Mouse (Mus musculus) intestine, embryonic 16.5 days (tissue): Measurements from ENCODE around the gene Gm9507. TPM values are rescaled to one million over a fixed set of nuclear protein-coding genes. Genes with fewer than 3 reads are reported as not detected.
A peak's percentile ranks its signal among the peaks of the same experiment; 100 is the strongest.
"Not testable (repeated sequence)": the region's sequence is repeated elsewhere in the genome, so short reads cannot be mapped to it uniquely, and the experiment has no call there.

Experiments used
- ATAC-seq: fragments of 200-750 bp; cut with Nextera tagmentation; 2 replicates; pipeline ENCODE4 v1.8.0; 2017; ENCODE audit warnings: moderate TSS enrichment, moderate library complexity
- H3K27ac ChIP-seq: fragments of 300-500 bp; sonication (generic); 2 replicates; pipeline ENCODE4 v1.5.1; 2014; ENCODE audit warnings: mild to moderate bottlenecking, low read length
- H3K27me3 ChIP-seq: fragments of 300-500 bp; sonication (generic); replicated peaks from 2 replicates; pipeline ENCODE4 v1.6.1; 2014; ENCODE audit warnings: low read length, control low read depth, mixed read lengths; ENCODE audit not compliant: control insufficient read depth, insufficient read depth
- H3K36me3 ChIP-seq: fragments of 300-500 bp; sonication (generic); 2 replicates; pipeline ENCODE4 v1.6.1; 2014; ENCODE audit warnings: low read length, control low read depth; ENCODE audit not compliant: control insufficient read depth, insufficient read depth
- H3K4me1 ChIP-seq: fragments of 300-500 bp; sonication (generic); 2 replicates; pipeline ENCODE4 v1.6.1; 2014; ENCODE audit warnings: low read length, control low read depth, mixed read lengths; ENCODE audit not compliant: control insufficient read depth, insufficient read depth
- H3K4me2 ChIP-seq: fragments of 300-500 bp; sonication (generic); 2 replicates; pipeline ENCODE4 v1.6.1; 2014; ENCODE audit warnings: low read depth, low read length, control low read depth
- H3K4me3 ChIP-seq: fragments of 300-500 bp; sonication (generic); 2 replicates; pipeline ENCODE4 v1.5.1; 2014; ENCODE audit warnings: mild to moderate bottlenecking, low read length
- H3K9ac ChIP-seq: fragments of 300-500 bp; sonication (generic); 2 replicates; pipeline ENCODE4 v1.6.1; 2014; ENCODE audit warnings: low read depth, low read length
- H3K9me3 ChIP-seq: fragments of 300-500 bp; sonication (generic); 2 replicates; pipeline ENCODE4 v1.6.1; 2016; ENCODE audit warnings: low read length, control low read depth; ENCODE audit not compliant: control insufficient read depth
- WGBS: fragments of 180-500 bp; shearing (Covaris S2); extraction: QIAGEN DNeasy Blood & Tissue Kit; methylation state at CpG from one replicate; pipeline ENCODE4 v1.1.7; 2014; 5-methylcytosine and 5-hydroxymethylcytosine counted together
- polyA plus RNA-seq: library from polyadenylated mRNA; unstranded; fragments of >200 nt; fragmentation: Nextera tagmentation; extraction: Ambion mirVana; gene quantifications from 2 replicates; pipeline ENCODE4 v1.2.1, GENCODE M21; 2015

The Gm9507 gene
- polyA plus RNA-seq, 1 experiment from 2014 or later, result not detected

DNA sequence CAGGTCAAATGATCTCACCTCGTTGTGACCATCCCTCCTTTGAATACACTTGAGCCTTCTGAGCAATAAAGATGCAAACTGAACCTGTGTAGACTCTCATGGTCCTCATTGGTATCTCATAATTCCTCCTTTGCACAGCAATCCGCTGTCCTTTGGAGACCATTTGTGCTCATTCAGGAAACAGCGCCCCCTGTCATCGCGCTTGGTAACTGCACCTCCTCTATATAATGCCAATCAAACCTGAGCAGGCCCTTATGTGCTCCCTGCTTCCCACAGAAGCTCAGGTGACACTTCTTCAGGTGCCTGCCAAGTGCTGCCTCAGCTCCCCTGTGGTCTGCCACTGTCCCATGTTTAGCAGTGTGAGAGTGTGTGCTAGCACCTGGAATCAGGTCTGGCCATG, 3.9 kb upstream of the Gm9507 start:
- no peak overlapping the region for H3K27ac ChIP-seq
- H3K9ac ChIP-seq, result no peak overlapping the region
- 36% methylated on average over 5 of the region's 5 CpGs for WGBS
- no peak overlapping the region for H3K4me2 ChIP-seq
- H3K9me3 ChIP-seq, result no peaks in the 10 kb centered on the region
- no peak for ATAC-seq
- H3K36me3 ChIP-seq, result no peaks in the 10 kb centered on the region
- no peak overlapping the region for H3K4me3 ChIP-seq
- 0 out of 2 replicates have a peak, but pooled peaks cover 3% of the 10 kb centered on the region for H3K27me3 ChIP-seq
- H3K4me1 ChIP-seq, result no peaks in the 10 kb centered on the region

DNA sequence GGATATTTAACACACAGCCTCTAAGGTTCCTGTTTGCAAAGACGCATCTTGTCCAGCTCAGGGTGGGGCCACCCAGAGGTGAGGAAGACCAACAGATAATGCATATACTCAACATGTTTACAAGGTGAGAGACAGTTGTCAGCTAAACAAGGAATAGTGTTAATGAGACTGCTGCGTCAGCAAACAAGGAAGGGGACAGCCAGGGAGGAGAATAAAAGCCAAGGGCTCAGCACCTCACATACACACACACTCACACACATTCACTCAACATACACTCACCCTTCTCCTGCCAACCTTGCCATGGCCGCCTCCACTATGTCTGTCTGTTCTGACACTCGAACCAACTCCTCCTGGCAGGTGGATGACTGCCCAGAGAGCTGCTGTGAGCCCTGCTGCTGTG, 2.7 kb upstream of the Gm9507 start, which contains the start of gene Gm2696:
Gene Gm2696 (plus strand): TSS at position 301 of the 400 bp plus-strand sequence.
- H3K4me2 ChIP-seq, result no peak within 1 kb of the TSS
- no peak within 1 kb of the TSS for H3K27ac ChIP-seq
- H3K27me3 ChIP-seq, result 0 out of 2 replicates have a peak, but pooled peaks cover 3% of the 10 kb centered on the region
- H3K9me3 ChIP-seq, result no peaks in the 10 kb centered on the region
- ATAC-seq, result no peak
- H3K9ac ChIP-seq, result no peak within 1 kb of the TSS
- H3K36me3 ChIP-seq, result no peaks in the 10 kb centered on the region
- 45% methylated on average over 4 of the region's 4 CpGs for WGBS
- no peaks in the 10 kb centered on the region for H3K4me1 ChIP-seq
- H3K4me3 ChIP-seq, result no peak within 1 kb of the TSS

DNA sequence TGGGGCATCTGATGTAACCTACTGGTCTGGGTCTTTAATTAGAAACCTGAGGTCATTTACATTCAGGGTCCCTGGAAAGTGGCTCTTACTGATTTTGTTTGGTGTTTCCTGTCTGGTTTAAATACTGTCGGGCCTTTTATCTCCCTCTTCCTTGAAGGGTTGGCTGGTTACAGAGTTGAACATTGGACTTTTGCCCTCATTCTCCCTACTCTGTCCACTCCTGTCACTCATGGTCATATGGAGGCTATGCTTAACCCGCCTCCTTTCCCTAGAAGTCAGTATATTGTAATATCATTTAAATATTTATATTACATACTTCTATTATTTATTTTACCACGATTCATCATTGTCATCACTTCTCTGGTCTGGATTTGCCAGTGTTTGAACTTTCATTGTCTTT, 7.5 kb downstream of the Gm9507 start:
- WGBS, result 48% methylated on average over 3 of the region's 3 CpGs
- no peak overlapping the region for H3K4me3 ChIP-seq
- ATAC-seq, result no peak
- no peak overlapping the region for H3K9ac ChIP-seq
- H3K9me3 ChIP-seq, result no peaks in the 10 kb centered on the region
- H3K36me3 ChIP-seq, result no peaks in the 10 kb centered on the region
- no peaks in the 10 kb centered on the region for H3K27me3 ChIP-seq
- no peaks in the 10 kb centered on the region for H3K4me1 ChIP-seq
- H3K4me2 ChIP-seq, result no peak overlapping the region
- H3K27ac ChIP-seq, result no peak overlapping the region

DNA sequence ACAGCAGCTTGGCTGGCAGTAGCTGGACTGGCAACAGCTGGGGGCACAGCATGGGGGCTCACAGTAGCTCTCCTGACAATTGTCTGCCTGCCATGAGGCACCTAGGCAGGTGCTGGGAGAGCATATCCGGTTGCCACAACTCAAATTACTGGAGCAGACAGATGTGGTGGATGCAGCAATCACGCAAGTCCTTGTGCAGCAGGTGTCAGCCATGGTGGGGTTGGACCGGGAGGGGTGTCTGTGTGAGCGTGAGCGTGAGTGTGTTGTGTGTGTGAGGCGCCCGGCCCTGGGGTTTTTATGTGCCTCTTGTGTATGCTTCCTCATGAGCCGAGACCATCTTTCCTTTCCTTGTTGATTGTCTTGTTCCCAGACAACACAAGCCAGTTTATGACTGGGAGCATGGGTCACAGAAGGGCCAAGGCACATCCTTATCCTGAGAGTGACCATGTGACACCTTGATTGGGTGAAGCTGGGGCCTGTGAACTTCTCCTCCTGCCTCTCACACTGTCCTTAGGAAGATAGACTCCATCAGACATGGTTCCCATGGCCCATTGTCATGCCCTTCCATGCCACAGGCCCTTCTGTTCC, 12.6 kb downstream of the Gm9507 start, which contains the start of gene Gm19668:
Gene Gm19668 (minus strand): TSS at position 213 of the 588 bp plus-strand sequence.
- no peak within 1 kb of the TSS for H3K4me2 ChIP-seq
- peak; percentile 42; the same call in 1 of the 2 replicates for ATAC-seq
- WGBS, result 41% methylated on average over 8 of the region's 8 CpGs
- H3K36me3 ChIP-seq, result no peaks in the 10 kb centered on the region
- H3K9me3 ChIP-seq, result no peaks in the 10 kb centered on the region
- H3K4me3 ChIP-seq, result no peak within 1 kb of the TSS
- no peak within 1 kb of the TSS for H3K9ac ChIP-seq
- H3K27me3 ChIP-seq, result no peaks in the 10 kb centered on the region
- H3K4me1 ChIP-seq, result no peaks in the 10 kb centered on the region
- H3K27ac ChIP-seq, result no peak within 1 kb of the TSS

DNA sequence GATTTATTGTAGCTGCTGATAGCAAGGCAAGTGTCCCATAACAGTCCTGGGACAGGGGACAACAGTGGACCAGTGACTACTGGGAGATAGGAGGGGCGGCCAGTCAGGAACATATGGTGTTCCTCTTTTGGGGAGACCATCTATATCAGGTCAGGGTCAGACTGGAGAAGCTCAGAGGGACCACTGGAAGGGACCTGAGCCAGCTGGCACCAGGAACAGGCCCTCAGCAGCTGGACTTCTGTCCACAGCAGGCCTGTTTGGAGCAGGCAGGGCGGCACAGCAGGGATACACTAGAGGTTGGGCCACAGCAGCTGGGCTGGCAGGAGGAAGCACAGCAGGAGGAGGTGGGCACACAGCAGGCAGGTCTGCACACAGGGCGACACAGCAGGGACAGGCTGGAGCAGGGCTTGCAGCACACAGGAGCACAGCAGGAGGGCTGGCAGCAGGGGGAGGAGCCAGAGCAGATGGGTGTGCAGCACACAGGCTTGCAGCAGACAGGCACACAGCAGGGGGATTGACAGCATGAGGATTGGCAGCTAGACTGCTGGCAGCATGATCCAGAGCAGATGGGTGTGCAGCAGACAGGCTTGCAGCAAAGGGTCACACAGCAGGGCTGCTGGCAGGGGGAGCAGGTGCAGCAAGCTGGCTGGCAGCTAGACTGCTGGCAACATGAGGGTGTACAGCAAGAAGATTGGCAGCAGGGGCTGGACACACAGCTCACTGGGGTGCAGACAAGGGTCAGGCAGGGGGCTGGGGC, 13.3 kb downstream of the Gm9507 start:
- not testable (repeated sequence) for ATAC-seq, H3K4me2 ChIP-seq, H3K36me3 ChIP-seq, H3K4me3 ChIP-seq, H3K9ac ChIP-seq, H3K9me3 ChIP-seq, H3K27me3 ChIP-seq, H3K27ac ChIP-seq, H3K4me1 ChIP-seq
- 36% methylated on average over 3 of the region's 3 CpGs for WGBS

DNA sequence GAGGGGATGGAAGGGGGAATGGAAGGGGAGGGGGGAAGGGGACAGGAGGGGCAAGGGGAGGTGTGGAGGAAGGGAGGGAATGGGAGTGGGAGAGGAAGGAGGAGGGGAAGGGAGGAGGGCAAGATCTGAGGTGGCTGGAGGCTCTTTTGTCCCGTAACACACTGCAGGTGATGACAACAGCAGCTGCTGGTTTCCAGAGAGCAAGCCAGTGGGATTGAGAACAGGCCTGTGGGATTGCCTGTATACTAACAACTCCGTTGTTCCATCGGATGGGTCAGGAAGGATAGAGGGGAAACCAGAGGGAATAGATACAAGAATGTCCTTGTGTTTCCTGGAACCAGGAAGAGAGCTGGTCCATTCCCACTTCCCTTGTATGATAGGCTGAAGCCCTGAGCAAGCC, 14.0 kb downstream of the Gm9507 start:
- no peaks in the 10 kb centered on the region for H3K27me3 ChIP-seq
- H3K4me1 ChIP-seq, result no peaks in the 10 kb centered on the region
- WGBS, result 33% methylated on average over 3 of the region's 3 CpGs
- H3K36me3 ChIP-seq, result no peaks in the 10 kb centered on the region
- no peak for ATAC-seq
- H3K4me3 ChIP-seq, result no peak overlapping the region
- H3K9me3 ChIP-seq, result no peaks in the 10 kb centered on the region
- H3K27ac ChIP-seq, result no peak overlapping the region
- H3K4me2 ChIP-seq, result no peak overlapping the region
- no peak overlapping the region for H3K9ac ChIP-seq

DNA sequence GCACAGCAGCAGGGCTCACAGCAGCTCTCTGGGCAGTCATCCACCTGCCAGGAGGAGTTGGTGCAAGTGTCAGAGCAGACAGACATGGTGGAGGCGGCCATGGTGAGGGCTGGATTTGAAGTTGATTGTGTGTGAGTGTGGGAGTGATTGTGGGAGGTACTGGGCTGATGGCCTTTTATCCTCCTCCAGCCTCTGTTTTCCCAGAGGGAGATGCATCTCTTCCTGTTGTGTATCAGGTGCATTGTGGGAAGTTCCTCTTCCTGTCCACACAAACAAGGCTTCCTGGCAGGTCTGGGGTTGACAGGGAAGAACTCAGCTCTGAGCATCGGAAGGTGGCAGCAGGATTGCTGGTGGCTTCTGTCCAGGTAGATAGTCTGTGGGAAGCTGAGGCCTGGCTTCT, 16.7 kb downstream of the Gm9507 start, which contains the start of gene Gm9639:
Gene Gm9639 (minus strand): TSS at position 101 of the 400 bp plus-strand sequence.
- Histone ChIP-seq H3K27me3 (no peaks in the 10 kb centered on the region), H3K4me3 (no peak within 1 kb of the TSS), H3K36me3 (no peaks in the 10 kb centered on the region), H3K9ac (no peak within 1 kb of the TSS), H3K9me3 (no peaks in the 10 kb centered on the region), H3K4me1 (no peaks in the 10 kb centered on the region), H3K4me2 (no peak within 1 kb of the TSS), H3K27ac (no peak within 1 kb of the TSS)
- ATAC-seq, result no peak
- WGBS, result 55% methylated on average over 2 of the region's 2 CpGs

DNA sequence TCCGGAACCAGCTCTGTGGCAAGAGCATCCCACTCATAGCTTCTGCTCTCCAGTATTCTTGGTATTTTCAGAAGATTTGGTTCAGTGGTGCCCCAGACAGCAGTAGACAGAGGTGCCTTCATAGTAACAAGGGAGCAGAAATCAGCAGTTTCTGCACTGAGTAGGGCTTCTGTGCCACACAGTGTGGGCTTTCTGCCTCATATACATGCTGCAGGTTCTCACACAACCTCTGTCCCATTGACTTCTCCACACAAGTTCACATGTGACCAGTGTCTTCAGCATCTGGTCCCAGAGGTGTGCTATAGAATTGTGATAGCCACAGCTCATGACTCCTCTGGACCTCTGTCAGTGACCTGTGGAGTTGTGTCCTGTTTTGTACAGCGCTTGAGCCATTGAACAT, 23.0 kb downstream of the Gm9507 start:
- ATAC-seq, result no peak
- WGBS, result 74% methylated on average over 2 of the region's 2 CpGs

DNA sequence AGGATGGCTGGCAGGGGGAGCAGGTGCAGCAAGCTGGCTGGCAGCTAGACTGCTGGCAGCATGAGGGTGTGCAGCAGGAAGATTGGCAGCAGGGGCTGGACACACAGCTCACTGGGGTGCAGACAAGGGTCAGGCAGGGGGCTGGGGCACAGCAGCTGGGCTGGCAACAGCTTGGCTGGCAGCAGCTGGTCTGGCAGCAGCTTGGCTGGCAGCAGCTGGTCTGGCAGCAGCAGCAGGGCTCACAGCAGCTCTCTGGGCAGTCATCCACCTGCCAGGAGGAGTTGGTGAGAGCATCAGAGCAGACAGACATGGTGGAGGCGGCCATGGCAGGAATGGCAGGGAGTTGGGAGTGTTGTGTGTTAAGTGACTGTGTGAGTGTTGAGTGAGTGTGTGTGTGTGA, 23.8 kb downstream of the Gm9507 start, which contains the start of gene Gm7137:
Gene Gm7137 (minus strand): TSS at position 325 of the 400 bp plus-strand sequence.
- H3K27me3 ChIP-seq, ATAC-seq, H3K4me1 ChIP-seq, H3K9ac ChIP-seq, H3K9me3 ChIP-seq, H3K27ac ChIP-seq, H3K4me3 ChIP-seq, H3K4me2 ChIP-seq, H3K36me3 ChIP-seq: not testable (repeated sequence)
- WGBS, result 78% methylated on average over 1 of the region's 1 CpGs

More for the DNA sequence above, 23.0 kb downstream of the Gm9507 start:
- no peaks in the 10 kb centered on the region for H3K36me3 ChIP-seq
- no peaks in the 10 kb centered on the region for H3K27me3 ChIP-seq
- no peak overlapping the region for H3K27ac ChIP-seq
- H3K4me1 ChIP-seq, result no peaks in the 10 kb centered on the region
- no peak overlapping the region for H3K9ac ChIP-seq
- H3K9me3 ChIP-seq, result no peaks in the 10 kb centered on the region
- H3K4me3 ChIP-seq, result no peak overlapping the region
- no peak overlapping the region for H3K4me2 ChIP-seq
